Mouse (Mus musculus): ENCODE measurements around the gene Tvp23a. TPM values are rescaled to one million over a fixed set of nuclear protein-coding genes. Genes with fewer than 3 reads are reported as not detected.
A peak's percentile ranks its signal among the peaks of the same experiment; 100 is the strongest.

The Tvp23a gene
- polyA plus RNA-seq, 1 experiment from 2014 or later = 22.7 TPM

DNA sequence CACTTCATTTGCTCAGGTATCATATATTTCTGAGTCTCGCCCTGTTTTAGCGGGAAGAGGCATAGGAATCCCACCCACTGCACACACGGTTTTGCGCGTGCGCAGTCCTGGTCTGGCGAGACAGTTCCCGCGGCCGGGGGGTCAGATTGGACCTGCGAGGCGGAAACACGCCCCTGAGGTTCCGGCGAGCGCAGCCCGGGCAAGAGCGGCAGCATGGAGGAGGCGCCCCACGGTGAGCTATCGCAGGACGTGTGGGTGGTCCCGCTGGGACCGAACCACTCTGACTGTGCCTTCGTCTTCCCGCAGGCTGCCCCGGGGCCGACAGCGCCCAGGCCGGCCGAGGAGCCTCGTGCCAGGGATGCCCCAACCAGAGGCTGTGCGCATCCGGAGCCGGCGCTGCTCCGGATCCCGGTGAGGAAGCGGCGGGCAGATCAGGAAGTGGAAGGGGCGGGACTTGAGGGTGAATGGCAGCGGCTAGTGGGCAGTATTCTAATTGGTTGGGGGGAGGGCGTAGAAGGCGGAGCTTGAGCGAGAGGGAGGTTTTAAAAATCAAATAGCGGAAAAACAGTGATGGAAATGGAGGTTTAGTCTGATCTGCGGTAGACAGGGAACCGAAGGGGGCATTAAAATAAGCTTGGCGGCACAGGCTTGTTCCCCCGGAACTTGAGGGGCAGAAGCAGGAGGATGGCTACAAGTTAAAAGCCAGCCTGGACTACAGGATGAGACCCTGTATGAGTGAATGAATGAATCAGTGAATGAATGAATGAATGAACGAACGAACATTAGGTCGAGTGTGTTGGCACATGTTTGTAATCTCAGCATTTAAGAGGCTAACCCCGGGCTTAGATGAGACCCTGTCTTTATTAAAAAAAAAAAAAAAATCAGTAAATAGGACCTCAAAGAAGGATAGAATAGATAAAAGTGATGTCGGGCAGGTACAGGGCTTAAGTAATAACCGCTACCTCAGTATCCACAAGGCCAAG lies 35.1 kb downstream of the Tvp23a start, which contains the start of gene Nubp1:
Nubp1 (plus strand) TSS at position 185 of the 983 bp plus-strand sequence.
- WGBS = 3% methylated on average over 56 of the region's 56 CpGs
- H3K4me3 ChIP-seq = peak within 1 kb of the TSS; percentile 81
- peaks cover 15% of the 10 kb centered on the region for H3K4me1 ChIP-seq
- no peaks in the 10 kb centered on the region for H3K9me3 ChIP-seq (replicated peaks)
- H3K27ac ChIP-seq = peak within 1 kb of the TSS; percentile 97
- peaks cover 40% of the 10 kb centered on the region for H3K36me3 ChIP-seq
- H3K27me3 ChIP-seq (ENCODE audit: low read depth, poor library complexity, severe bottlenecking) = 0 out of 2 replicates have a peak, but pooled peaks cover 4% of the 10 kb centered on the region
- peak; percentile 98 for DNase-seq (ENCODE audit: low spot score)

DNA sequence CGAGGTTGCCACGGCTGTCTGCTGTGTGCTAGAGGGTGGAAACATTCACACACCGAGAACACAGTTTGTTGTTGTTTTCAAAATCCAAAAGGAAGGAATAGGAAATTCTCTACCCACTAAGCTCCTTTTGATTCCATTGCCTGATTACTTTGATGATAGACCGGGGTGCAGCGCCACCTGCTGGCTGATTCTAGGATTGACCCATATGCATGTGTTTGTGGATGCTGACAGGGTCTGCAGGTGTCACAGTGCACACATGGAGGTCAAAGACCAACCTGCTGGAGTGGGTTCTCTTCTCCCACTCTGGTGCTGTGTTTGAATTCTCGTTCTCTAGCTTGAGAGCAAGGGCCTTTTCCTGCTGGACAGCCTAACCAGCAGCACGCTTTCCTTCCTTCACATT lies 48.0 kb downstream of the Tvp23a start:
- Histone ChIP-seq H3K27me3 (ENCODE audit: low read depth, poor library complexity, severe bottlenecking) (peaks cover 28% of the 10 kb centered on the region), H3K4me3 (no peak overlapping the region), H3K9me3 (replicated peaks) (no peaks in the 10 kb centered on the region), H3K36me3 (no peaks in the 10 kb centered on the region), H3K27ac (no peak overlapping the region), H3K4me1 (peaks cover 7% of the 10 kb centered on the region)
- peak; percentile 92 for DNase-seq (ENCODE audit: low spot score)
- WGBS = 29% methylated on average over 7 of the region's 7 CpGs

DNA sequence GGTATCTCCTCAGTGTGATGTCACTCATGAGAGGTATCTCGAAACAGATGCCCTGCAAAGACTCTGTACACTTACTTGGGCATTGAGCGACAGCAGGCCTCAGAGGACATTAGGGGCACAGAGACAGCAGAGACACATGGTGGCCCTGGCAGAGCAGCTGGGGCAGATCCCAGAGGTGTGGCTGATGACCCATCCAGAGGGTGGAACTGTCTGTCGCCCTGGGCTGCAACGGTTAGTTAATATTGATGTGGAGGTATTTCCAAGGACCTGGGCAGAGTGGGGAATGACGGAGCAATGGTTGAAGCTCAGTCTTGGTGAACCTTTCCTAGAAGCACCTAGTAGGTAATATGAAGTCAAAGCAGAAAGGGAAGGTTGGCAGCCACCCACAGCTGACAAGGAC lies 48.4 kb downstream of the Tvp23a start:
- Histone ChIP-seq H3K36me3 (no peaks in the 10 kb centered on the region), H3K4me3 (no peak overlapping the region), H3K9me3 (replicated peaks) (no peaks in the 10 kb centered on the region), H3K4me1 (peaks cover 7% of the 10 kb centered on the region), H3K27ac (no peak overlapping the region), H3K27me3 (ENCODE audit: low read depth, poor library complexity, severe bottlenecking) (peaks cover 32% of the 10 kb centered on the region)
- DNase-seq (ENCODE audit: low spot score) = no peak
- WGBS = 73% methylated on average over 5 of the region's 5 CpGs

GRCm38 (mm10) chr16:10394699-10395540 lies 52.2 kb downstream of the Tvp23a start, which contains the start of gene Tekt5:
Tekt5 (minus strand) TSS chr16:10395490.
- Histone ChIP-seq H3K4me3 (peak within 1 kb of the TSS; percentile 42), H3K27me3 (ENCODE audit: low read depth, poor library complexity, severe bottlenecking) (peaks cover 46% of the 10 kb centered on the region), H3K4me1 (peaks cover 7% of the 10 kb centered on the region), H3K36me3 (no peaks in the 10 kb centered on the region), H3K9me3 (replicated peaks) (no peaks in the 10 kb centered on the region), H3K27ac (no peak within 1 kb of the TSS)
- 9% methylated on average over 37 of the region's 37 CpGs for WGBS
- DNase-seq (ENCODE audit: low spot score) = peak; percentile 58

- H3K27me3 ChIP-seq (ENCODE audit: low read depth, poor library complexity, severe bottlenecking) = peaks cover 46% of the 10 kb centered on the region
- H3K9me3 ChIP-seq (replicated peaks) = no peaks in the 10 kb centered on the region
- no peak for DNase-seq (ENCODE audit: low spot score)
- H3K4me3 ChIP-seq = no peak overlapping the region
- 81% methylated on average over 9 of the region's 9 CpGs for WGBS
- no peaks in the 10 kb centered on the region for H3K36me3 ChIP-seq
- H3K27ac ChIP-seq = no peak overlapping the region
- peaks cover 7% of the 10 kb centered on the region for H3K4me1 ChIP-seq
These were observed 54.6 kb downstream of the Tvp23a start for GRCm38 (mm10) chr16:10392587-10392986.

DNA sequence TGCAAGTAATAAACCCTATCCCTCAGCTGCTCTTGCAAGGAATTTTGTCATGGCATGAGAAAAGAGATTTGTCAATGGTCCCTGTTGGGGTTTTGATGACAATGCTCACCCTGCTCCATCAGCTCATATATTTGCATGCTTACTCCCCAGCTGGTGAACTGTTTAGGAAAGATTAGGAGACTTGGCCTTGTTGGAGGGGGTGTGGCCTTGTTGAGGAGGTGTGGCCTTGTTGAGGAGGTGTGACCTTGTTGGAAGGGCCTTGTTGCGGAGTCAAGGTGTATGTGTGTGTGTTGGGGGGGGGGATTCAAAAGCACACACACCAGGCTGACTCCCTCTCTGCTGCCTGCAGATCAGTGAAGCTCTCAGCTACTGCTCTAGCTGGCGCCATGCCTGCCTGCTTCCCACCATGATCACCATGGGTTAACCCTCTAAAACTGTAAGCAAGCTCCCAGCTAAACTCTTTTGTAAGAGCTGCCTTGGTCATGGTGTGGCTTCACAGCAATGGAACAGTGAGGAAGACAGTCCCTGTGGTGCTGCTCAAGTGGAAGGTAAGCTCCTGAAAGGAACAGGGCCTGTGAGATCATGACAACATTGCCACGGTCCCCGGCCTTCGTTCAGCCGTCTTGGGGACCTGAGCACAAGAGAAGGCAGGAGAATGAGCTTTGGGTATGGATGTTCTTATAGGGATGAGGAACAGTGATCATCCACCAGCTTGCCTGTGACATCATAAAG lies 58.4 kb downstream of the Tvp23a start:
- no peak overlapping the region for H3K27ac ChIP-seq
- 90% methylated on average over 6 of the region's 6 CpGs for WGBS
- H3K4me1 ChIP-seq = peaks cover 4% of the 10 kb centered on the region
- no peaks in the 10 kb centered on the region for H3K9me3 ChIP-seq (replicated peaks)
- no peaks in the 10 kb centered on the region for H3K36me3 ChIP-seq
- H3K27me3 ChIP-seq (ENCODE audit: low read depth, poor library complexity, severe bottlenecking) = peaks cover 15% of the 10 kb centered on the region
- no peak overlapping the region for H3K4me3 ChIP-seq
- DNase-seq (ENCODE audit: low spot score) = no peak

- no peaks in the 10 kb centered on the region for H3K9me3 ChIP-seq (replicated peaks)
- peaks cover 4% of the 10 kb centered on the region for H3K4me1 ChIP-seq
- no peaks in the 10 kb centered on the region for H3K27me3 ChIP-seq (ENCODE audit: low read depth, poor library complexity, severe bottlenecking)
- 83% methylated on average over 12 of the region's 12 CpGs for WGBS
- H3K36me3 ChIP-seq = no peaks in the 10 kb centered on the region
- no peak overlapping the region for H3K4me3 ChIP-seq
- no peak overlapping the region for H3K27ac ChIP-seq
- DNase-seq (ENCODE audit: low spot score) = no peak
These were observed 61.9 kb downstream of the Tvp23a start for GRCm38 (mm10) chr16:10385261-10385660.

DNA sequence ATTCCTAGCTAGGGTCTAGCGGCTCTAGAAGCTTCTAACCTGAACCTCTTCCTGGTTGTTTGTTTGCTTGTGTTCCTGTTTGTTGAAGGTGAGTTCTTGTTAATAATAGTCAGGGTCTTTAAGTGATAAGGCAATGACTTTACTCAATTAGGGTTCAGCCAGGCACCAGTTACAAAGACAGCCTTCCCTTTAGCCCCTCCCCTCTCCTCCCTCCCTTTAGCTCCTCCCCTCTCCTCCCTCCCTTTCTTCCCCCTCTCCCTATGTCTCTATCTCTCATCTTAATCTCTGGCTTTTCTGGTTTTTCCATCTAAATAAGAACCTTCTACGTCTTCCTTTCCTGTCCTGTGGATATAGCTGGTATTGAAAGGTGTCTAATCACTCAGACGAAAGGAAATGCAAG lies 62.6 kb downstream of the Tvp23a start:
- Histone ChIP-seq H3K4me3 (no peak overlapping the region), H3K27me3 (ENCODE audit: low read depth, poor library complexity, severe bottlenecking) (no peaks in the 10 kb centered on the region), H3K36me3 (no peaks in the 10 kb centered on the region), H3K9me3 (replicated peaks) (no peaks in the 10 kb centered on the region), H3K4me1 (peaks cover 4% of the 10 kb centered on the region), H3K27ac (no peak overlapping the region)
- no peak for DNase-seq (ENCODE audit: low spot score)
- 69% methylated on average over 3 of the region's 3 CpGs for WGBS

- peak overlapping the region; percentile 53; the same call in 1 of the 2 replicates for H3K27ac ChIP-seq
- no peaks in the 10 kb centered on the region for H3K9me3 ChIP-seq (replicated peaks)
- 28% methylated on average over 8 of the region's 8 CpGs for WGBS
- H3K4me1 ChIP-seq = peaks cover 4% of the 10 kb centered on the region
- no peaks in the 10 kb centered on the region for H3K27me3 ChIP-seq (ENCODE audit: low read depth, poor library complexity, severe bottlenecking)
- no peak for DNase-seq (ENCODE audit: low spot score)
- H3K4me3 ChIP-seq = peak overlapping the region; percentile 35
- H3K36me3 ChIP-seq = no peaks in the 10 kb centered on the region
These were observed 63.1 kb downstream of the Tvp23a start for GRCm38 (mm10) chr16:10384060-10384497.

GRCm38 (mm10) chr16:10379531-10379930 lies 67.6 kb downstream of the Tvp23a start:
- Histone ChIP-seq H3K27me3 (ENCODE audit: low read depth, poor library complexity, severe bottlenecking) (0 out of 2 replicates have a peak, but pooled peaks cover 4% of the 10 kb centered on the region), H3K4me3 (no peak overlapping the region), H3K4me1 (peaks cover 11% of the 10 kb centered on the region), H3K9me3 (replicated peaks) (no peaks in the 10 kb centered on the region), H3K27ac (no peak overlapping the region), H3K36me3 (no peaks in the 10 kb centered on the region)
- DNase-seq (ENCODE audit: low spot score) = no peak
- WGBS = 69% methylated on average over 2 of the region's 2 CpGs

GRCm38 (mm10) chr16:10377286-10377685 lies 69.9 kb downstream of the Tvp23a start:
- Histone ChIP-seq H3K27me3 (ENCODE audit: low read depth, poor library complexity, severe bottlenecking) (0 out of 2 replicates have a peak, but pooled peaks cover 4% of the 10 kb centered on the region), H3K4me3 (no peak overlapping the region), H3K9me3 (replicated peaks) (no peaks in the 10 kb centered on the region), H3K4me1 (peaks cover 12% of the 10 kb centered on the region), H3K36me3 (no peaks in the 10 kb centered on the region), H3K27ac (no peak overlapping the region)
- no peak for DNase-seq (ENCODE audit: low spot score)
- WGBS = 16% methylated on average over 1 of the region's 1 CpGs
